Mouse (Mus musculus) thymus, adult 2 months (tissue): ENCODE data around the gene Nkap. TPM values are rescaled to one million over a fixed set of nuclear protein-coding genes. Genes with fewer than 3 reads are reported as not detected.
"Not testable (repeated sequence)": the region's sequence is repeated elsewhere in the genome, so short reads cannot be mapped to it uniquely, and the experiment has no call there.

Experiments
- DNase-seq: peaks from one replicate; pipeline ENCODE4 v3.0.0; 2021
- H3K27ac ChIP-seq: fragments of 200-500 bp; 2 replicates; pipeline ENCODE4 v1.5.1; 2012; ENCODE audit warnings: low read length, control low read depth; ENCODE audit not compliant: control insufficient read depth, insufficient read depth
- H3K27me3 ChIP-seq: fragments of 200-500 bp; 2 replicates; pipeline ENCODE4 v1.6.1; 2012; ENCODE audit warnings: mild to moderate bottlenecking, low read length, moderate library complexity, mixed read lengths; ENCODE audit not compliant: control insufficient read depth, insufficient read depth
- H3K36me3 ChIP-seq: fragments of 200-500 bp; 2 replicates; pipeline ENCODE4 v1.6.1; 2012; ENCODE audit warnings: mild to moderate bottlenecking, low read length, moderate library complexity; ENCODE audit not compliant: control insufficient read depth, insufficient read depth
- H3K4me1 ChIP-seq: fragments of 200-500 bp; replicated peaks from 2 replicates; pipeline ENCODE4 v1.6.1; 2012; ENCODE audit warnings: low read length; ENCODE audit not compliant: control insufficient read depth, insufficient read depth
- H3K4me3 ChIP-seq: fragments of 200-500 bp; 2 replicates; pipeline ENCODE4 v1.5.1; 2012; ENCODE audit warnings: mild to moderate bottlenecking, low read length, control low read depth, moderate library complexity; ENCODE audit not compliant: control insufficient read depth, insufficient read depth
- CTCF ChIP-seq: fragments of 200-500 bp; IDR thresholded peaks from 2 replicates; pipeline ENCODE4 v1.5.1; 2012; ENCODE audit warnings: mild to moderate bottlenecking, control low read depth, low read length, moderate library complexity, borderline replicate concordance; ENCODE audit not compliant: control insufficient read depth, poor library complexity, insufficient read depth; ENCODE audit errors: extremely low read depth
- POLR2A ChIP-seq: fragments of 200-500 bp; IDR thresholded peaks from 2 replicates; pipeline ENCODE4 v1.6.1; 2012; ENCODE audit warnings: mild to moderate bottlenecking, low read length, control low read depth, moderate library complexity; ENCODE audit not compliant: control insufficient read depth, poor library complexity, insufficient read depth; ENCODE audit errors: extremely low read depth
- WGBS: fragments of 180-500 bp; shearing (Covaris S2); methylation state at CpG from one replicate; pipeline ENCODE4 v1.1.7; 2018; 5-methylcytosine and 5-hydroxymethylcytosine counted together
- polyA plus RNA-seq: library from polyadenylated mRNA; depleted of rRNA; stranded (reverse); fragments of >200 nt; gene quantifications from 2 replicates; pipeline ENCODE4 v1.2.3, GENCODE M21; 2012; rRNA removed

The Nkap gene
- polyA plus RNA-seq, 1 experiment, result 5.9 TPM

DNA sequence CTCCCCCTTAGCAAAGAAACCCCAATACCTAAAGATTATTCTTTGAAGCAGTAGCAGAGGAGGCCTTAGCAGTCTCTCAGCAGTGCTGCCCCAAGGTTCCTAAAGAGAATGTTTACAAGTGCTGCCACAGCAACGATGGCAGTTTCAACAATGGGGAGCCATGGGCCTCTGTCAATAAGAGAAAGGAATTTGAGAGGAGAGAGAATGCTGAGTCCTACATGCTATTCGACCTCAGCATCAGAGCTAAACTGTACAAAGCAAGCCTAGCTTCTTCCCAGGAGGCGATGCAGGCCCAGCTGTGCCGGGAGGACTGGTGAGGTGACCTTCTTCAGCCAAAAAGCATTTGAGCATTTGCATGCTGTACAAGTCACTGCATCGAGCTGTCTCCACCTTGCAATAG, 42.1 kb downstream of the Nkap start, which contains the start of gene Akap14:
TSS of gene Akap14 (minus strand) at position 101 of the 400 bp plus-strand sequence.
- TF ChIP-seq CTCF (no peak), POLR2A (no peak)
- Histone ChIP-seq H3K36me3 (no peaks in the 10 kb centered on the region), H3K27ac (no peak within 1 kb of the TSS), H3K4me1 (no peaks in the 10 kb centered on the region), H3K27me3 (no peaks in the 10 kb centered on the region), H3K4me3 (no peak within 1 kb of the TSS)
- WGBS, result 80% methylated on average over 5 of the region's 5 CpGs
- DNase-seq, result no peak

- H3K27me3 ChIP-seq, H3K4me1 ChIP-seq, H3K4me3 ChIP-seq, DNase-seq, H3K36me3 ChIP-seq, H3K27ac ChIP-seq: not testable (repeated sequence)
- 89% methylated on average over 8 of the region's 8 CpGs for WGBS
Observed at GRCm38 (mm10) chrX:37184401-37184800, 57.8 kb downstream of the Nkap start.

DNA sequence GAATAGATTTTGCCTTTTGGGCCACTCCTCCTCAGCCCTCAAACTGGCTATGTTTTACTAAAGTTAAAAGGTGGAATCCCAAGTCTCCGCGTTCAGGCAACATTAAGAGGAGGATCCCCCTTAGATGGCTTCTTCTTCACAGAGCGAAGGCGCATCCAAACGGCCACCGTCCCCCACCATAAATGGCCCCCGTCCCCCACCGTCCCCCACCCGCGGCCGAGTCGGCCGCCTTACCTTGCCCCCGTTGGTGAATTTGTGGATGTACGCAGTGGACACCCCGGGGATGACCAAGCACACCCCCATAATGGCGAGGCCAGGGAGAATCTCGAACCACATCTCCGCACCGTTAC, 64.1 kb downstream of the Nkap start:
- DNase-seq, result no peak
- Histone ChIP-seq H3K27me3 (no peaks in the 10 kb centered on the region), H3K4me3 (peak overlapping the region; percentile 99), H3K4me1 (peaks cover 5% of the 10 kb centered on the region), H3K27ac (no peak overlapping the region), H3K36me3 (no peaks in the 10 kb centered on the region)
- TF ChIP-seq POLR2A (no peak), CTCF (no peak)
- WGBS, result 5% methylated on average over 20 of the region's 20 CpGs

DNA sequence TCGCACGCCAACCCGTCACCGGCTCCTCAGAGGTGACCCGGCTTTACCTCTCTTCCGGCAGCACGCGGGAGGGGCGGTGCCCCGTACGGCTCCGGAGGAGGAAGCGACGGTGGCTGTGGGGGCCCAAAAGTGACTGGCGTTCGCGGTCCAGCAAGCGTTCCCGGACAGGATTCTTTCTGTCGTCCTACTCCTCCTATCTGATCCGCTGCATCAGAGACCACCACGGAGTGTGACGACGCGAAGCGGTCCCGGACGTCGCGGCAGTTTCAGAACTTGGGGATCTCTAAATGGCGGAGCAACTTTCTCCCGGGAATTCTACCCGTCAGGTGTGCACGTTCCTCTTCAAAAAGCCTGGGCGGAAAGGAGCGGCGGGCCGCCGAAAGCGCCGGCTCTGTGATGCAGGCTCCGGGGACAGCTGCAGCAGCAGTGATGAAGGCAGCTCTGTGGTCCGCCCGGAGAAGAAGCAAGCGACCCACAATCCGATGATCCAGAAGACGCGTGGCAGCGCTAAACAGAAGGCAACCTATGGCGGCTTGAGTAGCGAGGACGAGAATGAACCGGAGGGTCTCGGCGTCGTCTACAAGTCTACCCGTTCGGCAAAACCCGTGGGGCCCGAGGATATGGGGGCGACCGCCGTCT, 64.6 kb downstream of the Nkap start, which contains the start of the genes Ndufa1 and Rnf113a1:
TSS of gene Ndufa1 (minus strand) at position 59 of the 639 bp plus-strand sequence.
TSS of gene Rnf113a1 (plus strand) at position 141 of the 639 bp plus-strand sequence.
- under 1% methylated on average over 62 of the region's 63 CpGs for WGBS
- peak; percentile 85 for DNase-seq
- TF ChIP-seq CTCF, result no peak
- no peak for TF ChIP-seq POLR2A
- no peaks in the 10 kb centered on the region for H3K36me3 ChIP-seq
- peak within 1 kb of the TSS; percentile 99 for H3K4me3 ChIP-seq
- H3K27ac ChIP-seq, result peak within 1 kb of the TSS; percentile 29; the same call in 1 of the 2 replicates
- no peaks in the 10 kb centered on the region for H3K27me3 ChIP-seq
- H3K4me1 ChIP-seq, result peaks cover 5% of the 10 kb centered on the region

DNA sequence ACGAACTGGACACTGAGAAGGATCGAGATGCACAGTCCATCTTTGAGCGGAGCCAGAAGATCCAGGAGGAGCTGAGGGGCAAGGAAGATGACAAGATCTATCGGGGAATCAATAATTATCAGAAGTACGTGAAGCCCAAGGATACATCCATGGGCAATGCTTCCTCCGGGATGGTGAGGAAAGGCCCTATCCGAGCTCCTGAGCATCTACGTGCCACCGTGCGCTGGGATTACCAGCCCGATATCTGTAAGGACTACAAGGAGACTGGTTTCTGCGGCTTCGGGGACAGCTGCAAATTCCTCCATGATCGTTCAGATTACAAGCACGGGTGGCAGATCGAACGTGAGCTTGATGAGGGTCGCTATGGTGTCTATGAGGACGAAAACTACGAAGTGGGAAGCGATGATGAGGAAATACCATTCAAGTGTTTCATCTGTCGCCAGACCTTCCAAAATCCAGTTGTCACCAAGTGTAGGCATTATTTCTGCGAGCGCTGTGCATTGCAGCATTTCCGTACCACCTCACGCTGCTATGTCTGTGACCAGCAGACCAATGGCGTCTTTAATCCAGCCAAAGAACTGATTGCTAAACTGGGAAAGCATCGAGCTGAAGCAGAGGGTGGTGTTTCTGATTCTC, 65.3 kb downstream of the Nkap start:
- peak overlapping the region; percentile 99 for H3K4me3 ChIP-seq
- no peaks in the 10 kb centered on the region for H3K36me3 ChIP-seq
- no peak for TF ChIP-seq CTCF
- no peak for TF ChIP-seq POLR2A
- peak; percentile 1 for DNase-seq
- H3K4me1 ChIP-seq, result peaks cover 5% of the 10 kb centered on the region
- H3K27me3 ChIP-seq, result no peaks in the 10 kb centered on the region
- WGBS, result 11% methylated on average over 28 of the region's 28 CpGs
- H3K27ac ChIP-seq, result peak overlapping the region; percentile 29; the same call in 1 of the 2 replicates

- 67% methylated on average over 8 of the region's 8 CpGs for WGBS
- H3K27me3 ChIP-seq, result no peaks in the 10 kb centered on the region
- no peak for TF ChIP-seq CTCF
- TF ChIP-seq POLR2A, result no peak
- H3K4me1 ChIP-seq, result no peaks in the 10 kb centered on the region
- DNase-seq, result no peak
- H3K36me3 ChIP-seq, result no peaks in the 10 kb centered on the region
- no peak overlapping the region for H3K4me3 ChIP-seq
- H3K27ac ChIP-seq, result no peak overlapping the region
Observed at GRCm38 (mm10) chrX:37198676-37199075, 72.1 kb downstream of the Nkap start.

Other genes with a start within 250 kb of the Nkap start
- gene Nkrf, start 223.9 kb upstream of the Nkap start, polyA plus RNA-seq, result 1.2 and 1.7 TPM in 2 replicates
- gene Sept6, start 135.0 kb upstream of the Nkap start, polyA plus RNA-seq, result 122 and 156 TPM in 2 replicates
- gene Sowahd, start 78.0 kb upstream of the Nkap start, polyA plus RNA-seq, result 0.13 and 0.19 TPM in 2 replicates
- 98.5 and 123 TPM in 2 replicates for gene Rpl39, start 41.4 kb upstream of the Nkap start, polyA plus RNA-seq
- gene Upf3b, start 16.5 kb upstream of the Nkap start, polyA plus RNA-seq, result 4.8 and 5.0 TPM in 2 replicates
- gene Akap14, start 42.0 kb downstream of the Nkap start, polyA plus RNA-seq, result 0.06 and 0.13 TPM in 2 replicates
- gene Ndufa1, start 64.4 kb downstream of the Nkap start, polyA plus RNA-seq, result 224 and 326 TPM in 2 replicates
- 3.9 and 4.1 TPM in 2 replicates for gene Rnf113a1, start 64.5 kb downstream of the Nkap start, polyA plus RNA-seq
- not detected in 2 replicates for gene Gm9, start 84.2 kb downstream of the Nkap start, polyA plus RNA-seq
- gene Rhox1, start 95.5 kb downstream of the Nkap start, polyA plus RNA-seq, result not detected in 2 replicates
- not detected in 2 replicates for gene Rhox2a, start 118.2 kb downstream of the Nkap start, polyA plus RNA-seq
- gene Rhox3a, start 123.1 kb downstream of the Nkap start, polyA plus RNA-seq, result not detected in 2 replicates
- gene Rhox4a, start 138.5 kb downstream of the Nkap start, polyA plus RNA-seq, result not detected in 2 replicates